Mouse (Mus musculus): ENCODE measurements around the gene Hoxc6. TPM values are rescaled to one million over a fixed set of nuclear protein-coding genes. Genes with fewer than 3 reads are reported as not detected.

Gene Hoxc6
- polyA plus RNA-seq, 2 experiments, result 0.06 TPM; not detected in 1

GRCm38 (mm10) chr15:102970740-102971139, 27.3 kb upstream of the Hoxc6 start:
- Histone ChIP-seq H3K27ac (no peak overlapping the region), H3K9me3 (ENCODE audit: control insufficient read depth, low read length) (no peaks in the 10 kb centered on the region), H3K27me3 (ENCODE audit: control insufficient read depth, insufficient read depth, low read length) (peaks cover 97% of the 10 kb centered on the region), H3K36me3 (replicated peaks; ENCODE audit: control insufficient read depth, insufficient read depth, low read depth) (no peaks in the 10 kb centered on the region), H3K4me3 (ENCODE audit: insufficient read depth in 1 of 2, low read depth in 2 of 2, low read length in 2 of 2) (no peak overlapping the region), H3K4me1 (replicated peaks; ENCODE audit: control insufficient read depth in 2 of 2, insufficient read depth in 2 of 2, low read length in 1 of 2) (no peaks in the 10 kb centered on the region), H3K4me2 (ENCODE audit: low read depth) (no peak overlapping the region), H3K9ac (replicated peaks) (no peak overlapping the region)
- WGBS (ENCODE audit: insufficient replicate concordance), result 2% methylated on average over 12 of the region's 12 CpGs
- no peak for DNase-seq (ENCODE audit: low read depth in 3 of 3, low spot score in 3 of 3)
- TF ChIP-seq CTCF (IDR thresholded peaks at IDR 0.05; ENCODE audit: low read depth) (no peak), EP300 (IDR thresholded peaks at IDR 0.05; ENCODE audit: low read depth) (no peak)
- no peak for ATAC-seq (ENCODE audit: insufficient read depth)

- H3K36me3 ChIP-seq (replicated peaks; ENCODE audit: control insufficient read depth, insufficient read depth, low read depth), result no peaks in the 10 kb centered on the region
- H3K4me2 ChIP-seq (ENCODE audit: low read depth), result no peak overlapping the region
- no peaks in the 10 kb centered on the region for H3K9me3 ChIP-seq (ENCODE audit: control insufficient read depth, low read length)
- no peak for DNase-seq (ENCODE audit: low read depth in 3 of 3, low spot score in 3 of 3)
- H3K27me3 ChIP-seq (ENCODE audit: control insufficient read depth, insufficient read depth, low read length), result peaks cover 97% of the 10 kb centered on the region
- H3K9ac ChIP-seq (replicated peaks), result no peak overlapping the region
- TF ChIP-seq CTCF (IDR thresholded peaks at IDR 0.05; ENCODE audit: low read depth) (no peak), EP300 (IDR thresholded peaks at IDR 0.05; ENCODE audit: low read depth) (no peak)
- no peak for ATAC-seq (ENCODE audit: insufficient read depth)
- H3K4me3 ChIP-seq (ENCODE audit: insufficient read depth in 1 of 2, low read depth in 2 of 2, low read length in 2 of 2), result no peak overlapping the region
- under 1% methylated on average over 21 of the region's 21 CpGs for WGBS (ENCODE audit: insufficient replicate concordance)
- no peaks in the 10 kb centered on the region for H3K4me1 ChIP-seq (replicated peaks; ENCODE audit: control insufficient read depth in 2 of 2, insufficient read depth in 2 of 2, low read length in 1 of 2)
- no peak overlapping the region for H3K27ac ChIP-seq
Observed at GRCm38 (mm10) chr15:102972254-102972653, 25.8 kb upstream of the Hoxc6 start.

GRCm38 (mm10) chr15:102972753-102973152, 25.3 kb upstream of the Hoxc6 start:
- no peak overlapping the region for H3K4me2 ChIP-seq (ENCODE audit: low read depth)
- peaks cover 97% of the 10 kb centered on the region for H3K27me3 ChIP-seq (ENCODE audit: control insufficient read depth, insufficient read depth, low read length)
- 3% methylated on average over 6 of the region's 6 CpGs for WGBS (ENCODE audit: insufficient replicate concordance)
- no peak for DNase-seq (ENCODE audit: low read depth in 3 of 3, low spot score in 3 of 3)
- H3K36me3 ChIP-seq (replicated peaks; ENCODE audit: control insufficient read depth, insufficient read depth, low read depth), result no peaks in the 10 kb centered on the region
- no peaks in the 10 kb centered on the region for H3K9me3 ChIP-seq (ENCODE audit: control insufficient read depth, low read length)
- no peak overlapping the region for H3K9ac ChIP-seq (replicated peaks)
- TF ChIP-seq EP300 (IDR thresholded peaks at IDR 0.05; ENCODE audit: low read depth) (no peak), CTCF (IDR thresholded peaks at IDR 0.05; ENCODE audit: low read depth) (no peak)
- no peak overlapping the region for H3K27ac ChIP-seq
- H3K4me3 ChIP-seq (ENCODE audit: insufficient read depth in 1 of 2, low read depth in 2 of 2, low read length in 2 of 2), result no peak overlapping the region
- no peaks in the 10 kb centered on the region for H3K4me1 ChIP-seq (replicated peaks; ENCODE audit: control insufficient read depth in 2 of 2, insufficient read depth in 2 of 2, low read length in 1 of 2)
- ATAC-seq (ENCODE audit: insufficient read depth), result no peak

GRCm38 (mm10) chr15:102975034-102975433, 23.0 kb upstream of the Hoxc6 start:
- WGBS (ENCODE audit: insufficient replicate concordance), result 3% methylated on average over 7 of the region's 7 CpGs
- Histone ChIP-seq H3K4me2 (ENCODE audit: low read depth) (no peak overlapping the region), H3K4me1 (replicated peaks; ENCODE audit: control insufficient read depth in 2 of 2, insufficient read depth in 2 of 2, low read length in 1 of 2) (no peaks in the 10 kb centered on the region), H3K4me3 (ENCODE audit: insufficient read depth in 1 of 2, low read depth in 2 of 2, low read length in 2 of 2) (no peak overlapping the region), H3K9ac (replicated peaks) (no peak overlapping the region), H3K36me3 (replicated peaks; ENCODE audit: control insufficient read depth, insufficient read depth, low read depth) (no peaks in the 10 kb centered on the region), H3K9me3 (ENCODE audit: control insufficient read depth, low read length) (no peaks in the 10 kb centered on the region), H3K27me3 (ENCODE audit: control insufficient read depth, insufficient read depth, low read length) (peaks cover 99% of the 10 kb centered on the region), H3K27ac (no peak overlapping the region)
- ATAC-seq (ENCODE audit: insufficient read depth) (no peak), DNase-seq (ENCODE audit: low read depth in 3 of 3, low spot score in 3 of 3) (no peak)
- TF ChIP-seq EP300 (IDR thresholded peaks at IDR 0.05; ENCODE audit: low read depth) (no peak), CTCF (IDR thresholded peaks at IDR 0.05; ENCODE audit: low read depth) (no peak)

GRCm38 (mm10) chr15:102975688-102976111, 22.4 kb upstream of the Hoxc6 start:
- no peak overlapping the region for H3K27ac ChIP-seq
- no peaks in the 10 kb centered on the region for H3K4me1 ChIP-seq (replicated peaks; ENCODE audit: control insufficient read depth in 2 of 2, insufficient read depth in 2 of 2, low read length in 1 of 2)
- no peaks in the 10 kb centered on the region for H3K9me3 ChIP-seq (ENCODE audit: control insufficient read depth, low read length)
- no peak for DNase-seq (ENCODE audit: low read depth in 3 of 3, low spot score in 3 of 3)
- H3K4me2 ChIP-seq (ENCODE audit: low read depth), result no peak overlapping the region
- ATAC-seq (ENCODE audit: insufficient read depth), result no peak
- 3% methylated on average over 21 of the region's 21 CpGs for WGBS (ENCODE audit: insufficient replicate concordance)
- TF ChIP-seq CTCF (IDR thresholded peaks at IDR 0.05; ENCODE audit: low read depth) (no peak), EP300 (IDR thresholded peaks at IDR 0.05; ENCODE audit: low read depth) (no peak)
- no peak overlapping the region for H3K4me3 ChIP-seq (ENCODE audit: insufficient read depth in 1 of 2, low read depth in 2 of 2, low read length in 2 of 2)
- H3K9ac ChIP-seq (replicated peaks), result no peak overlapping the region
- H3K27me3 ChIP-seq (ENCODE audit: control insufficient read depth, insufficient read depth, low read length), result peaks cover 99% of the 10 kb centered on the region
- H3K36me3 ChIP-seq (replicated peaks; ENCODE audit: control insufficient read depth, insufficient read depth, low read depth), result no peaks in the 10 kb centered on the region
